Comparison of ENCODE assay signal across 9 mouse cellular contexts in the genomic region with DNA sequence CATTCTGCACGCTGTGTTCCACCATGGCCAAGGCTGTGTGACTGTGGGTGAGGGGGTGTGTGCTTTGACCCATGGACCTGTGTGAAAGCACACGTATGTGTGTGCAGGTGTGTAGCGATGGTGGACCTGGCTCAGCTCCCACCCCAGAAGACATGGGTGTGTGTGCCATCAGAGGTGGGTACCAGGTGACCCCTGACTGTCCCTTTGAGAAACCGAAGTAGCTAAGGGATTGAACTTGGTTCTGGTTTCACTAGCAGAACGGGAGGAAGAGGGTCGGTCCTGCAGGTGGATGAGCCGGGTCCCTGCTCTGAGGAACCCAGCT. TPM values are rescaled to one million over a fixed set of nuclear protein-coding genes. Genes with fewer than 3 reads are reported as not detected.
DNase-seq lines count a peak whose midpoint lies in the region; ATAC-seq and TF ChIP-seq lines count a peak whose summit lies in the region.
"Had no signal": no experiment of that assay in that cellular context is flagged by ENCODE, and none has a peak within 500 bp of the region (broad histone marks: within the 10 kb centered on the region; RNA-seq: fewer than 3 reads in every experiment).

No protein-coding gene starts in this region.

- DNase-seq in heart, adult 8-10 months (ENCODE audit: low spot score): no peak
- DNase-seq in midbrain, embryonic 11.5 days (ENCODE audit: low spot score, missing footprints): no peak
- no peak for DNase-seq in gastrocnemius, adult 18-20 months (ENCODE audit: low spot score)
- no peak for DNase-seq in adrenal gland, postnatal 4 days (ENCODE audit: low spot score in 2 of 2)
- DNase-seq in urinary bladder, adult 2 months (ENCODE audit: low spot score): no peak

- peaks cover 11% of the 10 kb centered on the region for H3K27me3 ChIP-seq in heart, embryonic 13.5 days (replicated peaks)
- peaks cover 13% of the 10 kb centered on the region for H3K27me3 ChIP-seq in hindbrain, embryonic 12.5 days
- H3K27me3 ChIP-seq in midbrain, embryonic 11.5 days (ENCODE audit: control insufficient read depth, insufficient read depth, low read length): peaks cover 13% of the 10 kb centered on the region

- H3K36me3 ChIP-seq in heart, embryonic 13.5 days: no peaks in the 10 kb centered on the region
- no peaks in the 10 kb centered on the region for H3K36me3 ChIP-seq in hindbrain, embryonic 12.5 days
- no peaks in the 10 kb centered on the region for H3K36me3 ChIP-seq in midbrain, embryonic 11.5 days (ENCODE audit: control insufficient read depth, insufficient read depth, low read length)
- H3K36me3 ChIP-seq: G1E had no signal

- no peak for ATAC-seq in heart, embryonic 13.5 days (ENCODE audit: extremely low read depth, insufficient number of reproducible peaks, low FRiP score, low TSS enrichment)
- ATAC-seq in hindbrain, embryonic 12.5 days (ENCODE audit: low FRiP score): no peak; the same call in 1 of the 2 replicates
- no peak for ATAC-seq in midbrain, embryonic 11.5 days (ENCODE audit: low FRiP score)

- peak overlapping the region; percentile 83 for H3K4me3 ChIP-seq in heart, embryonic 13.5 days
- peak overlapping the region; percentile 91 for H3K4me3 ChIP-seq in bone marrow macrophage, adult 2 months (ENCODE audit: insufficient read depth, low read length)
- H3K4me3 ChIP-seq in hindbrain, embryonic 12.5 days: peak overlapping the region; percentile 91
- H3K4me3 ChIP-seq in midbrain, embryonic 11.5 days (ENCODE audit: low read depth, low read length): peak overlapping the region; percentile 89

- no peak for TF ChIP-seq CTCF in bone marrow macrophage, adult 2 months (IDR thresholded peaks at IDR 0.05; ENCODE audit: low read depth, low read length)

- no peak for TF ChIP-seq POLR2A in bone marrow macrophage, adult 2 months (IDR thresholded peaks at IDR 0.05; ENCODE audit: borderline replicate concordance, low read depth, low read length)

- 40% methylated on average over 7 of the region's 7 CpGs for WGBS in heart, embryonic 13.5 days
- 57% methylated on average over 7 of the region's 7 CpGs for WGBS in hindbrain, embryonic 12.5 days
- WGBS in midbrain, embryonic 11.5 days: 41% methylated on average over 7 of the region's 7 CpGs

- H3K27ac ChIP-seq in heart, embryonic 13.5 days (replicated peaks): no peak overlapping the region
- H3K27ac ChIP-seq in bone marrow macrophage, adult 2 months (ENCODE audit: insufficient read depth, low read depth, low read length): no peak overlapping the region
- no peak overlapping the region for H3K27ac ChIP-seq in hindbrain, embryonic 12.5 days
- H3K27ac ChIP-seq in midbrain, embryonic 11.5 days (ENCODE audit: low read depth, low read length): no peak overlapping the region

- peak overlapping the region; percentile 82 for H3K4me2 ChIP-seq in heart, embryonic 13.5 days
- peak overlapping the region; percentile 96 for H3K4me2 ChIP-seq in hindbrain, embryonic 12.5 days (replicated peaks)
- peak overlapping the region; percentile 99 for H3K4me2 ChIP-seq in midbrain, embryonic 11.5 days

- H3K4me1 ChIP-seq in heart, embryonic 13.5 days: peaks cover 53% of the 10 kb centered on the region
- peaks cover 51% of the 10 kb centered on the region for H3K4me1 ChIP-seq in bone marrow macrophage, adult 2 months (ENCODE audit: control insufficient read depth, insufficient read depth, low read length)
- peaks cover 44% of the 10 kb centered on the region for H3K4me1 ChIP-seq in hindbrain, embryonic 12.5 days
- H3K4me1 ChIP-seq in midbrain, embryonic 11.5 days (ENCODE audit: control insufficient read depth, insufficient read depth, low read length): peaks cover 14% of the 10 kb centered on the region

- no peaks in the 10 kb centered on the region for H3K9me3 ChIP-seq in heart, embryonic 13.5 days
- H3K9me3 ChIP-seq in hindbrain, embryonic 12.5 days (replicated peaks): no peaks in the 10 kb centered on the region
- H3K9me3 ChIP-seq in midbrain, embryonic 11.5 days (ENCODE audit: control insufficient read depth, low read length): no peaks in the 10 kb centered on the region

- H3K9ac ChIP-seq in heart, embryonic 13.5 days: peak overlapping the region; percentile 96
- H3K9ac ChIP-seq in hindbrain, embryonic 12.5 days: peak overlapping the region; percentile 98
- H3K9ac ChIP-seq in midbrain, embryonic 11.5 days (ENCODE audit: low read length): peak overlapping the region; percentile 98

RNA-seq across cellular contexts. Expression of gene Sdc3, which starts 0.8 kb away (rescaled TPM):
- polyA plus RNA-seq in heart, embryonic 13.5 days (2015; fragmentation: Nextera tagmentation; extraction: Ambion mirVana): 21.7 and 23.9 TPM in 2 replicates
- 10 to 100 TPM; 24.2 to 48.6 (median 39.2) TPM for total RNA-seq in heart, adult 8-10 months (2022)
- polyA plus RNA-seq in bone marrow macrophage, adult 2 months (2012; ENCODE audit: insufficient read depth, insufficient read length, missing spikeins): 259 and 302 TPM in 2 replicates
- polyA plus RNA-seq in hindbrain, embryonic 12.5 days (2016; fragmentation: Nextera tagmentation; extraction: Ambion mirVana): 60.5 and 66.7 TPM in 2 replicates
- polyA plus RNA-seq in midbrain, embryonic 11.5 days (2014; fragmentation: Nextera tagmentation; extraction: Ambion mirVana): 12.1 and 13.6 TPM in 2 replicates
- 10 to 100 TPM; 10.3 to 10.4 TPM for total RNA-seq in gastrocnemius, adult 18-20 months (2021)
- 100 to 1,000 TPM; 230 to 243 TPM for total RNA-seq in adrenal gland, postnatal 4 days (2021)
- 33.3 and 63.7 TPM in 2 replicates for polyA plus RNA-seq in urinary bladder, adult 2 months (2012; rRNA removed)
